Mouse (Mus musculus) limb, embryonic 10.5 days (tissue): ENCODE results near the gene Apod. TPM values are rescaled to one million over a fixed set of nuclear protein-coding genes. Genes with fewer than 3 reads are reported as not detected.
"Not testable (repeated sequence)": the region's sequence is repeated elsewhere in the genome, so short reads cannot be mapped to it uniquely, and the experiment has no call there.

Experiments used
- DNase-seq: peaks from one replicate; pipeline ENCODE4 v3.0.0-alpha.2; 2017; ENCODE audit warnings: low spot score
- H3K27ac ChIP-seq: fragments of 300-500 bp; sonication (generic); 2 replicates; pipeline ENCODE4 v1.5.1; 2016; ENCODE audit warnings: mild to moderate bottlenecking
- H3K27me3 ChIP-seq: fragments of 300-500 bp; sonication (generic); 2 replicates; pipeline ENCODE4 v1.6.1; 2016; ENCODE audit warnings: low read depth, mild to moderate bottlenecking; ENCODE audit not compliant: poor library complexity, severe bottlenecking
- H3K36me3 ChIP-seq: fragments of 300-500 bp; sonication (generic); 2 replicates; pipeline ENCODE4 v1.6.1; 2016; ENCODE audit warnings: mild to moderate bottlenecking, moderate library complexity
- H3K4me1 ChIP-seq: fragments of 300-500 bp; sonication (generic); 2 replicates; pipeline ENCODE4 v1.6.1; 2016
- H3K4me3 ChIP-seq: fragments of 300-500 bp; sonication (generic); 2 replicates; pipeline ENCODE4 v1.5.1; 2016; ENCODE audit warnings: mild to moderate bottlenecking, moderate library complexity
- H3K9me3 ChIP-seq: fragments of 300-500 bp; sonication (generic); replicated peaks from 2 replicates; pipeline ENCODE4 v1.6.1; 2016; ENCODE audit warnings: mild to moderate bottlenecking
- WGBS: fragments of 180-500 bp; shearing (Covaris S2); methylation state at CpG from one replicate; pipeline ENCODE4 v1.1.7; 2016; 5-methylcytosine and 5-hydroxymethylcytosine counted together
- polyA plus RNA-seq: library from polyadenylated mRNA; unstranded; fragments of >200 nt; fragmentation: Nextera tagmentation; extraction: Ambion mirVana; gene quantifications from 2 replicates; pipeline ENCODE4 v1.2.1, GENCODE M21; 2016

The Apod gene
- polyA plus RNA-seq, 1 experiment from 2014 or later, result 5.9 TPM

DNA sequence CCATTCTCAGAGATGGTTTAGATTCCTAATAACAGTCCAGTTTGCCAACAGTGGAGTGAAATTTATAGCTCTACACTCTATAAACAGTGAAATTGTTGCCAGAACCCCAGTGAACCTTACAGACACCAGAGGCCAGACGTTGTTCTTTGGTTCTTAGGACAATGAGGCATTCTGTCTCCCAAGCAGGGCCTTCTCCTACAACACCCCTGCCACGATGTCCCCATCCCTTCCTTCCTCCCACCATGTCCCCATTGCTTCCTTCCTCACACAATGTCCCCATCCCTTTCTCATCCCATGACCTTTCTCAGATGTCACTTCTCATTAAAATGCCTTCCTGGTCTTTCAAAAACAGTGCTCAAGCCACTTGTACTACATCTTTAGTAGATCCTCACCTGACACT, 3.8 kb upstream of the Apod start:
- Histone ChIP-seq H3K4me3 (no peak overlapping the region), H3K27ac (no peak overlapping the region), H3K27me3 (no peaks in the 10 kb centered on the region), H3K36me3 (no peaks in the 10 kb centered on the region), H3K9me3 (no peaks in the 10 kb centered on the region), H3K4me1 (peaks cover 29% of the 10 kb centered on the region)
- WGBS, result 73% methylated on average over 2 of the region's 2 CpGs
- DNase-seq, result no peak

DNA sequence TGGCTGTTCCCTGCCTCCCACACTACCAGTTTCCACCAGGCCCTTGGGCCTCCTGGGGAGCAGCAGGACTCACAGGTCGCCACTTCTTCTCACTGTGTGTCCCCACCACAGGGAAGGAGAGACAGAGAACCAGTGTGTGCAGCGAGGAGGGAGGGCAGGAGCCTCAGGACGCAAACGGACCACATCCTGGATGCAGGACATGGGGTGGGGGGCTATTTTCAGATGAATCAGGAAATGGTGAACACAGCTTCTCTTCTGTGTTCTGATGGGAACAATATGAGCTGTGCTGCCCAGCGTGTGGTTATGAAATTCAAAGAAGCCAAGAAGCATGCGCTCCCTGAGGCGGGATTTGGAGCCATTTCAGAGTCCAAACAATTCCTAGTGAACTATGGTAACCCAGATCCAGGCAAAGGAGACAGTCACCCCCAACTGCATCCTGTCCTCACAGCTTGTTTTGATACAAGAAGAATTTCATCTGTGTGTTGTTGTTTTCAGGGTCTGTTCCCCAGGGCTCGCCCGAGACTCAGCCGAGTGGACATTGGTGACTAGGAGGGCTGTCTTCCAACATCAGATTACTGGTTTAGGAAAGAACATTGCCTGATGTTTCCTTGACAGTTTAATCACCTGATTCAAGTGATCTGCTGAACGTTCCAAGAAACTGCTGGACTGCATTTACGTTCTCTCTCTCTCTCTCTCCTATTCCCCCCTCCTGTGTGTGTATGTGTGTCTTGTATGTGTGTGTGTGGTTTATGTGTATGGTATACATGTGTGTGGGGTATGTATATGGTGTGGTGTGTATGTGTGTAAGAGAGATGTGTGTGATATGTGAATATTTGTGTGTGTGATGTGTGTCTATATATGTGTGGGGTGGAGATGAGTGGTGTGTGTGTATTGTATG, 1.9 kb upstream of the Apod start:
- H3K4me3 ChIP-seq, H3K9me3 ChIP-seq, DNase-seq, H3K27me3 ChIP-seq, H3K36me3 ChIP-seq: not testable (repeated sequence)
- 74% methylated on average over 12 of the region's 12 CpGs for WGBS
- Histone ChIP-seq H3K27ac (peak overlapping the region; percentile 53; the same call in 1 of the 2 replicates), H3K4me1 (peaks cover 39% of the 10 kb centered on the region)

DNA sequence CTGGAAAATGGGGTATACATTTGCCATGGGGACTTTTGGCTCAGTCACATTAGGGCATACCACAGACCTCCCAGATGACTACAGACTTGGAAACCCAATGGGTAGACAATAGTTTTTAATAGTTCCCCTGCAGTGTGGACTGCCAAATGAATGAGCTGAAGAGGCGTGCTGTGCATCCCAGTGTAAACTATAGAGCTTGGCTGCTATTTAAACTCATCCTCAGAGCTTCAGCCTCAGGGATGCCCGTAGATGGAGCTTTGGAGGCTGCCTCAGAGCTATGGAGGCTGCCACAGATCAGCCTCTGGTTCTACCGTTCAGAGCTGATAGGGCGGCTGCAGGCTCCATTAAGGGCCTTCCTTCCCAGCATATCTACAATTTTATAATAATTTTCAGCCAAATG, 686 bp upstream of the Apod start:
- Histone ChIP-seq H3K9me3 (no peaks in the 10 kb centered on the region), H3K4me1 (peaks cover 41% of the 10 kb centered on the region), H3K36me3 (no peaks in the 10 kb centered on the region), H3K27ac (peak overlapping the region; percentile 80), H3K27me3 (no peaks in the 10 kb centered on the region), H3K4me3 (no peak overlapping the region)
- DNase-seq, result no peak
- 88% methylated on average over 4 of the region's 4 CpGs for WGBS

- no peaks in the 10 kb centered on the region for H3K9me3 ChIP-seq
- DNase-seq, result peak; percentile 69
- H3K4me1 ChIP-seq, result peaks cover 41% of the 10 kb centered on the region
- WGBS, result 17% methylated on average over 2 of the region's 2 CpGs
- H3K4me3 ChIP-seq, result no peak overlapping the region
- H3K27me3 ChIP-seq, result no peaks in the 10 kb centered on the region
- peak overlapping the region; percentile 80 for H3K27ac ChIP-seq
- H3K36me3 ChIP-seq, result no peaks in the 10 kb centered on the region
Observed at GRCm38 (mm10) chr16:31313611-31314010, 997 bp downstream of the Apod start.

- Histone ChIP-seq H3K36me3 (no peaks in the 10 kb centered on the region), H3K27me3 (no peaks in the 10 kb centered on the region), H3K9me3 (no peaks in the 10 kb centered on the region), H3K27ac (peak overlapping the region; percentile 80; the same call in 1 of the 2 replicates), H3K4me3 (no peak overlapping the region), H3K4me1 (peaks cover 41% of the 10 kb centered on the region)
- DNase-seq, result no peak
- WGBS, result 95% methylated on average over 3 of the region's 3 CpGs
Observed at GRCm38 (mm10) chr16:31312296-31312695, 2.3 kb downstream of the Apod start.

- no peak for DNase-seq
- H3K27ac ChIP-seq, result no peak overlapping the region
- H3K4me3 ChIP-seq, result no peak overlapping the region
- peaks cover 9% of the 10 kb centered on the region for H3K4me1 ChIP-seq
- H3K36me3 ChIP-seq, result no peaks in the 10 kb centered on the region
- WGBS, result 81% methylated on average over 5 of the region's 5 CpGs
- H3K9me3 ChIP-seq, result no peaks in the 10 kb centered on the region
- no peaks in the 10 kb centered on the region for H3K27me3 ChIP-seq
Observed at GRCm38 (mm10) chr16:31305199-31305919, 9.2 kb downstream of the Apod start.

DNA sequence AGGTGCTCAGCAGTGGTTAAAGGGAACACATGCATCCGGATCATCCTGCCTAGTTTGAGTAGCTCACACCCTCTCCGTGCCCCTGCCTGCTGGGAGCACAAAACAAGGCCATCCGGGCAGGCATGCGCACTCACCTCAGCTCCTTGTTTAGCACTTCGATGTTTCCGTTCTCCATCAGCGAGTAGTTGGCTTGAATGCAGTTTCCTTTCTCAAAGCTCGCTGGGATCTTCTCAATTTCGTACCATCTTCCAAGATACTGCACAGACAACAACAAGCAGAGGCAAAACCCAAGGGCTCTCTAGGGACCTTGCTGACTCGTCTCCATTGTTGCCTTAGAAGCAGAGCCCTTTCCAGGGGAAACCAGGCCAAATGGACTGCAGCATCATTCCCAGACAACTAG, 11.3 kb downstream of the Apod start:
- Histone ChIP-seq H3K4me1 (peaks cover 26% of the 10 kb centered on the region), H3K36me3 (no peaks in the 10 kb centered on the region), H3K4me3 (no peak overlapping the region), H3K9me3 (no peaks in the 10 kb centered on the region), H3K27me3 (no peaks in the 10 kb centered on the region), H3K27ac (no peak overlapping the region)
- no peak for DNase-seq
- 81% methylated on average over 10 of the region's 10 CpGs for WGBS

- Histone ChIP-seq H3K9me3 (no peaks in the 10 kb centered on the region), H3K36me3 (no peaks in the 10 kb centered on the region), H3K4me1 (peaks cover 26% of the 10 kb centered on the region), H3K27me3 (no peaks in the 10 kb centered on the region), H3K27ac (peak overlapping the region; percentile 77), H3K4me3 (no peak overlapping the region)
- 83% methylated on average over 6 of the region's 6 CpGs for WGBS
- DNase-seq, result no peak
Observed at GRCm38 (mm10) chr16:31300883-31301532, 13.6 kb downstream of the Apod start.

- WGBS, result 45% methylated on average over 7 of the region's 7 CpGs
- Histone ChIP-seq H3K27me3 (no peaks in the 10 kb centered on the region), H3K27ac (peak overlapping the region; percentile 77), H3K4me3 (no peak overlapping the region), H3K9me3 (no peaks in the 10 kb centered on the region), H3K4me1 (peaks cover 27% of the 10 kb centered on the region), H3K36me3 (no peaks in the 10 kb centered on the region)
- DNase-seq, result peak; percentile 59
Observed at GRCm38 (mm10) chr16:31300467-31300866, 14.1 kb downstream of the Apod start.

DNA sequence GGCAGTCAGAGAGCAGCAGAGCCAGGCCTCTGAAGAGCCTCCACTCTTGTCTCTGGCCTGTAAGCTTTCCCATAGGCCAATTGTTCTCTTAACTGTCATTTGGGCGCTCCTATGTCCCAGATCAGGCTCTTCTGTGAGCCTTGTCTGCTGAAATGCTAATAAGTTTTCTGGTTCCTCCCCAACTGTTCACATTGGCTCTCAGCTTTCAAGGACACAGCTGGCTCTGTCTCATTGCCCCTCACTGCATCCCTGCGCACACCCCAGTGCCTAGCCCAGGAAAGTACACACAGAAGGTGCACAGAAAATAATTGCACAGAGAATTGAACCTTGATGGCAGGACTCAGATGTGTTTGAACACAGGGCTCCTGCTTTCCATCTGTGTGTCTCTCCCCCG, 14.7 kb downstream of the Apod start:
- H3K9me3 ChIP-seq, result no peaks in the 10 kb centered on the region
- H3K36me3 ChIP-seq, result no peaks in the 10 kb centered on the region
- peaks cover 29% of the 10 kb centered on the region for H3K4me1 ChIP-seq
- no peaks in the 10 kb centered on the region for H3K27me3 ChIP-seq
- H3K27ac ChIP-seq, result peak overlapping the region; percentile 77
- H3K4me3 ChIP-seq, result no peak overlapping the region
- peak; percentile 37 for DNase-seq
- WGBS, result 47% methylated on average over 3 of the region's 3 CpGs

- Histone ChIP-seq H3K4me3 (no peak overlapping the region), H3K27ac (peak overlapping the region; percentile 77)
- peak; percentile 38 for DNase-seq
Observed at GRCm38 (mm10) chr16:31299164-31299959, 15.2 kb downstream of the Apod start.

DNA sequence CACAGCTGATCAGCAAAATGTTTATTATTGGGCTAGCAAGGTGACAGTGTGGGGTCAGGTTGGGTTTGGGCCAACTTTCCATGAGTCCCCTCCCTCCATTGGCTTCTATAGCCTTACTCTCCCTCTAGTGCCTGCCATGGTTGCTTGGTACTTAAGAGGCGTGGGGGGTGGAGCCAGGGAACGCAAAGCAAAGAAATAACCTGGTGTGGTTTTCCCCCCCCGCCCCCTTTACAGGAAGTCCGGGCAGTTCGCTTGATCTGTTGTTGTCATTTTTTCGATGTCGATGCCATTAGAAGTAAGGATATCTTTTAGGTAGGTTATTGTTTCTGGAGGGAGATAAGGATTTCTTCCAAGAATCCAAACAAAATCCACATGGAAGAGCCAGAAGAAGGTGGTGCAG, 17.5 kb downstream of the Apod start:
- Histone ChIP-seq H3K36me3 (no peaks in the 10 kb centered on the region), H3K27me3 (no peaks in the 10 kb centered on the region), H3K4me1 (peaks cover 29% of the 10 kb centered on the region), H3K27ac (no peak overlapping the region), H3K9me3 (no peaks in the 10 kb centered on the region), H3K4me3 (no peak overlapping the region)
- WGBS, result 93% methylated on average over 7 of the region's 7 CpGs
- DNase-seq, result no peak

More at GRCm38 (mm10) chr16:31299164-31299959, 15.2 kb downstream of the Apod start:
- Histone ChIP-seq H3K9me3 (no peaks in the 10 kb centered on the region), H3K27me3 (no peaks in the 10 kb centered on the region), H3K4me1 (peaks cover 29% of the 10 kb centered on the region), H3K36me3 (no peaks in the 10 kb centered on the region)
- 42% methylated on average over 11 of the region's 11 CpGs for WGBS
